Mouse (Mus musculus) liver, postnatal 0 days (tissue): Measurements from ENCODE around the gene Tkt.

ENCODE experiments used
- CTCF ChIP-seq: sonication (generic); IDR thresholded peaks from 2 replicates; pipeline ENCODE4 v1.5.1; 2016; ENCODE audit warnings: antibody characterized with exemption, low read depth
- EP300 ChIP-seq: IDR thresholded peaks from 2 replicates; pipeline ENCODE4 v1.6.1; 2016; ENCODE audit warnings: antibody characterized with exemption, low read depth, mild to moderate bottlenecking

DNA sequence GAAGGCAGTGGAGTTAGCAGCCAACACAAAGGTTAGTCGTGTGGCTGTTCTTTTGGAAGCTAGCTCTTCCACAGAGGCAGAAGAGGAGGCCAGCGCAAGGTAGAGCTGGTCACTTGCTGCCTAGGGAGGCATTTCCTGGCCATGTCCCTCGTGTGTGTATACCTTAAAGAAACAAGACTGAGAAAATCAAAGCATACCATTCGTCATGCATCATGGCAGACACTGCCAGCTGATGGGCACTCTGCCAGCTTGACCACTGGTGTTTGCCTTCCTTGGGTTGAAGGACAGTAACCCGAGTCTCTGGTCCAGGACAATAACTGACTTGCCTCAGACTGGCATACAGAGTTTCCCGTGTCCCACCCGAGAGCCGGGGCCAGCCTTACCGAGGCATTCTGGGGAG is 22.1 kb downstream of the Tkt start:
- TF ChIP-seq EP300 (no peak), CTCF (no peak)
